Mouse (Mus musculus): ENCODE results near the gene Btnl6.
"Not testable (repeated sequence)": the region's sequence is repeated elsewhere in the genome, so short reads cannot be mapped to it uniquely, and the experiment has no call there.

Btnl6 gene

GRCm38 (mm10) chr17:34496539-34496938, 20.6 kb downstream of the Btnl6 start:
- no peak for DNase-seq

- not testable (repeated sequence) for DNase-seq
These were observed 22.0 kb downstream of the Btnl6 start for GRCm38 (mm10) chr17:34495156-34495555.

GRCm38 (mm10) chr17:34492796-34493195, 24.4 kb downstream of the Btnl6 start:
- no peak for DNase-seq

- DNase-seq = not testable (repeated sequence)
These were observed 39.7 kb downstream of the Btnl6 start, which contains the start of gene Btnl4 for GRCm38 (mm10) chr17:34477238-34478013. Gene Btnl4, minus strand, starts transcription at chr17:34477318.

- DNase-seq = no peak
These were observed 40.7 kb downstream of the Btnl6 start for GRCm38 (mm10) chr17:34476427-34476826.

GRCm38 (mm10) chr17:34475060-34475459, 42.1 kb downstream of the Btnl6 start:
- no peak for DNase-seq

- no peak for DNase-seq
These were observed 46.7 kb downstream of the Btnl6 start for GRCm38 (mm10) chr17:34470491-34470890.

GRCm38 (mm10) chr17:34465906-34466305, 51.2 kb downstream of the Btnl6 start:
- DNase-seq = not testable (repeated sequence)

GRCm38 (mm10) chr17:34459255-34459654, 57.9 kb downstream of the Btnl6 start:
- DNase-seq = no peak
